Mouse (Mus musculus): ENCODE measurements at regions not wholly inside any gene's neighbourhood (a gene's known extent, or its start where the extent isn't known, plus 50 kb on each side); places are given as distances from the start of the nearest gene placed in this dataset.
A peak's percentile ranks its signal among the peaks of the same experiment; 100 is the strongest.

GRCm38 (mm10) chr3:21938071-21938848 lies 138.2 kb upstream of the Tbl1xr1 start:
- H3K36me3 ChIP-seq (ENCODE audit: control insufficient read depth, insufficient read depth, low read length): no peaks in the 10 kb centered on the region
- ATAC-seq (ENCODE audit: low FRiP score, low TSS enrichment): peak; percentile 25; the same call in 1 of the 2 replicates
- H3K4me2 ChIP-seq (replicated peaks; ENCODE audit: low read depth): no peak overlapping the region
- H3K27ac ChIP-seq (replicated peaks): peak overlapping the region; percentile 70
- 47% methylated on average over 11 of the region's 11 CpGs for WGBS
- H3K4me1 ChIP-seq (replicated peaks; ENCODE audit: control insufficient read depth, insufficient read depth): peaks cover 4% of the 10 kb centered on the region; the same call in 1 of the 2 replicates
- DNase-seq (ENCODE audit: low spot score): peak; percentile 16
- no peaks in the 10 kb centered on the region for H3K9me3 ChIP-seq (ENCODE audit: control insufficient read depth, low read length)
- TF ChIP-seq CTCF (IDR thresholded peaks at IDR 0.05; ENCODE audit: low read depth) (no peak), EP300 (optimal IDR thresholded peaks at IDR 0.05) (peak; percentile 85)
- no peak overlapping the region for H3K9ac ChIP-seq (ENCODE audit: low read length)
- no peak overlapping the region for H3K4me3 ChIP-seq (ENCODE audit: low read depth, low read length)
- H3K27me3 ChIP-seq (ENCODE audit: control insufficient read depth, insufficient read depth, low read length): no peaks in the 10 kb centered on the region

GRCm38 (mm10) chr3:21939738-21940137 lies 136.7 kb upstream of the Tbl1xr1 start:
- no peak for ATAC-seq (ENCODE audit: low FRiP score, low TSS enrichment)
- no peak overlapping the region for H3K27ac ChIP-seq (replicated peaks)
- H3K4me1 ChIP-seq (replicated peaks; ENCODE audit: control insufficient read depth, insufficient read depth): peaks cover 4% of the 10 kb centered on the region; the same call in 1 of the 2 replicates
- H3K36me3 ChIP-seq (ENCODE audit: control insufficient read depth, insufficient read depth, low read length): no peaks in the 10 kb centered on the region
- no peak overlapping the region for H3K4me3 ChIP-seq (ENCODE audit: low read depth, low read length)
- H3K4me2 ChIP-seq (replicated peaks; ENCODE audit: low read depth): no peak overlapping the region
- no peak for DNase-seq (ENCODE audit: low spot score)
- 80% methylated on average over 6 of the region's 6 CpGs for WGBS
- H3K9ac ChIP-seq (ENCODE audit: low read length): no peak overlapping the region
- H3K27me3 ChIP-seq (ENCODE audit: control insufficient read depth, insufficient read depth, low read length): no peaks in the 10 kb centered on the region
- no peaks in the 10 kb centered on the region for H3K9me3 ChIP-seq (ENCODE audit: control insufficient read depth, low read length)
- no peak for TF ChIP-seq CTCF (IDR thresholded peaks at IDR 0.05; ENCODE audit: low read depth)

- 85% methylated on average over 2 of the region's 2 CpGs for WGBS
- ATAC-seq (ENCODE audit: low FRiP score, low TSS enrichment) (no peak), DNase-seq (ENCODE audit: low spot score) (no peak)
- H3K4me1 ChIP-seq (replicated peaks; ENCODE audit: control insufficient read depth, insufficient read depth): peaks cover 2% of the 10 kb centered on the region; the same call in 1 of the 2 replicates
- H3K4me3 ChIP-seq (ENCODE audit: low read depth, low read length): no peak overlapping the region
- no peaks in the 10 kb centered on the region for H3K27me3 ChIP-seq (ENCODE audit: control insufficient read depth, insufficient read depth, low read length)
- H3K27ac ChIP-seq (replicated peaks): no peak overlapping the region
- no peak overlapping the region for H3K9ac ChIP-seq (ENCODE audit: low read length)
- TF ChIP-seq EP300 (optimal IDR thresholded peaks at IDR 0.05): no peak
- no peak for TF ChIP-seq CTCF (IDR thresholded peaks at IDR 0.05; ENCODE audit: low read depth)
- no peaks in the 10 kb centered on the region for H3K36me3 ChIP-seq (ENCODE audit: control insufficient read depth, insufficient read depth, low read length)
- H3K4me2 ChIP-seq (replicated peaks; ENCODE audit: low read depth): no peak overlapping the region
- no peaks in the 10 kb centered on the region for H3K9me3 ChIP-seq (ENCODE audit: control insufficient read depth, low read length)
These were observed 134.9 kb upstream of the Tbl1xr1 start for GRCm38 (mm10) chr3:21941596-21941995.

GRCm38 (mm10) chr3:21942912-21943311 lies 133.5 kb upstream of the Tbl1xr1 start:
- Histone ChIP-seq H3K9me3 (ENCODE audit: control insufficient read depth, low read length) (no peaks in the 10 kb centered on the region), H3K4me3 (ENCODE audit: low read depth, low read length) (no peak overlapping the region), H3K4me1 (replicated peaks; ENCODE audit: control insufficient read depth, insufficient read depth) (no peaks in the 10 kb centered on the region), H3K9ac (ENCODE audit: low read length) (no peak overlapping the region), H3K27me3 (ENCODE audit: control insufficient read depth, insufficient read depth, low read length) (no peaks in the 10 kb centered on the region), H3K27ac (replicated peaks) (no peak overlapping the region), H3K36me3 (ENCODE audit: control insufficient read depth, insufficient read depth, low read length) (no peaks in the 10 kb centered on the region), H3K4me2 (replicated peaks; ENCODE audit: low read depth) (no peak overlapping the region)
- no peak for TF ChIP-seq CTCF (IDR thresholded peaks at IDR 0.05; ENCODE audit: low read depth)
- no peak for TF ChIP-seq EP300 (optimal IDR thresholded peaks at IDR 0.05)
- no peak for DNase-seq (ENCODE audit: low spot score)
- WGBS: 79% methylated on average over 1 of the region's 1 CpGs
- no peak for ATAC-seq (ENCODE audit: low FRiP score, low TSS enrichment)

- no peaks in the 10 kb centered on the region for H3K36me3 ChIP-seq (ENCODE audit: control insufficient read depth, insufficient read depth, low read length)
- no peak for TF ChIP-seq CTCF (IDR thresholded peaks at IDR 0.05; ENCODE audit: low read depth)
- TF ChIP-seq EP300 (optimal IDR thresholded peaks at IDR 0.05): no peak
- no peak for ATAC-seq (ENCODE audit: low FRiP score, low TSS enrichment)
- no peak overlapping the region for H3K4me3 ChIP-seq (ENCODE audit: low read depth, low read length)
- no peaks in the 10 kb centered on the region for H3K27me3 ChIP-seq (ENCODE audit: control insufficient read depth, insufficient read depth, low read length)
- H3K9me3 ChIP-seq (ENCODE audit: control insufficient read depth, low read length): no peaks in the 10 kb centered on the region
- H3K9ac ChIP-seq (ENCODE audit: low read length): no peak overlapping the region
- no peak for DNase-seq (ENCODE audit: low spot score)
- 49% methylated on average over 4 of the region's 4 CpGs for WGBS
- H3K4me2 ChIP-seq (replicated peaks; ENCODE audit: low read depth): no peak overlapping the region
- no peak overlapping the region for H3K27ac ChIP-seq (replicated peaks)
- no peaks in the 10 kb centered on the region for H3K4me1 ChIP-seq (replicated peaks; ENCODE audit: control insufficient read depth, insufficient read depth)
These were observed 130.7 kb upstream of the Tbl1xr1 start for GRCm38 (mm10) chr3:21945775-21946174.

- TF ChIP-seq EP300 (optimal IDR thresholded peaks at IDR 0.05) (no peak), CTCF (IDR thresholded peaks at IDR 0.05; ENCODE audit: low read depth) (no peak)
- 59% methylated on average over 3 of the region's 3 CpGs for WGBS
- H3K9ac ChIP-seq (ENCODE audit: low read length): no peak overlapping the region
- H3K27me3 ChIP-seq (ENCODE audit: control insufficient read depth, insufficient read depth, low read length): no peaks in the 10 kb centered on the region
- H3K4me2 ChIP-seq (replicated peaks; ENCODE audit: low read depth): no peak overlapping the region
- ATAC-seq (ENCODE audit: low FRiP score, low TSS enrichment) (no peak), DNase-seq (ENCODE audit: low spot score) (no peak)
- no peaks in the 10 kb centered on the region for H3K36me3 ChIP-seq (ENCODE audit: control insufficient read depth, insufficient read depth, low read length)
- H3K9me3 ChIP-seq (ENCODE audit: control insufficient read depth, low read length): no peaks in the 10 kb centered on the region
- H3K4me1 ChIP-seq (replicated peaks; ENCODE audit: control insufficient read depth, insufficient read depth): no peaks in the 10 kb centered on the region
- H3K4me3 ChIP-seq (ENCODE audit: low read depth, low read length): no peak overlapping the region
- H3K27ac ChIP-seq (replicated peaks): no peak overlapping the region
These were observed 129.0 kb upstream of the Tbl1xr1 start for GRCm38 (mm10) chr3:21947320-21948073.
